Mouse (Mus musculus): ENCODE data around the gene Lcp2.

DNA sequence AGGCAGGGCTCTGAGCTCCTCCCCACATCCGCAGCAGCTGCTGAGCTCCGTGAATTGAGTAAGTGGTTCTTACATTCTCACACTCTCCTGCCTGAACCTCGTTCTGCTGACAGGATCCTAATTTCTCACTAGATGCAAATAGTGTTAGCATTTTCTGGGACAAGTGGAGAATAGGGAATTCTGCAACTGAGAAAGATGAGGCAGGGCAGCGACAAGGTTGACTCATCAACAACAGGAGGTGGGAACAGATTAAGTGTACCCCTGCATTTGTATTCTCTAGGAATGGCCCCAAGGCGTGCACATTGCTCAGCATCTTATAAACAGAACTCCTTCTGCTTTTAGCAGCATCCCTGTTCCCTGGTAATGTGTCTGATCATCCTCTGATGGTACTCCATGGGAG lies 6.7 kb upstream of the Lcp2 start:
- no peak for TF ChIP-seq CTCF (conservative IDR thresholded peaks at IDR 0.05; ENCODE audit: insufficient read depth, insufficient read length, low read depth, low read length)
- no peak for TF ChIP-seq POLR2A (IDR thresholded peaks at IDR 0.05; ENCODE audit: low read depth, low read length)
